Mouse (Mus musculus) right cerebral cortex, adult 18-20 months (tissue): ENCODE measurements around the gene Pycr2.
"Not testable (repeated sequence)": the region's sequence is repeated elsewhere in the genome, so short reads cannot be mapped to it uniquely, and the experiment has no call there.

Source experiments
- DNase-seq: peaks from one replicate; pipeline ENCODE4 v3.0.0; 2022; ENCODE audit warnings: mixed read lengths

The Pycr2 gene

GRCm38 (mm10) chr1:180904039-180904814 lies at the start of gene Pycr2:
Gene Pycr2 (plus strand): TSS chr1:180904293.
- peak; percentile 94 for DNase-seq

DNA sequence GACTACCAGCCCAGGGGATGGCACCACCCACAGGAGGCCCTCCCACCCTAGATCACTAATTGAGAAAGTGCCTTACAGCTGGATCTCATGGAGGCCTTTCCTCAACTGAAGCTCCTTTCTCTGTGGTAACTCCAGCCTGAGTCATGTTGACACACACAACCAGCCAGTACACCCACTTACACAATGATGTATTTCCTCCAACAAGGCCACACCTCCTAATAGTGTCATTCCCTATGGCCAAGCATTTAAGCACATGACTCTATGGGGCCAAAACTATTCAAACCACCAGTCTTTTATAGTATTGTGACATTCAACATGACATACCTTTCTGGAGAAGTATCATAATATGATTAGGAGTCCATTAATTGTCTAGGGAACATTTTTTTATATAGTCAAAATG lies 45.3 kb upstream of the Pycr2 start:
- DNase-seq: no peak

- DNase-seq: no peak
Observed at GRCm38 (mm10) chr1:180860030-180860429, 44.1 kb upstream of the Pycr2 start.

- peak; percentile 16 for DNase-seq
Observed at GRCm38 (mm10) chr1:180863606-180864005, 40.5 kb upstream of the Pycr2 start.

GRCm38 (mm10) chr1:180866001-180866400 lies 38.1 kb upstream of the Pycr2 start:
- no peak for DNase-seq

GRCm38 (mm10) chr1:180870122-180870650 lies 33.9 kb upstream of the Pycr2 start:
- DNase-seq: no peak

- no peak for DNase-seq
Observed at GRCm38 (mm10) chr1:180873861-180874484, 30.1 kb upstream of the Pycr2 start.

GRCm38 (mm10) chr1:180874615-180875014 lies 29.5 kb upstream of the Pycr2 start:
- DNase-seq: no peak

- no peak for DNase-seq
Observed at GRCm38 (mm10) chr1:180875126-180875525, 29.0 kb upstream of the Pycr2 start.

DNA sequence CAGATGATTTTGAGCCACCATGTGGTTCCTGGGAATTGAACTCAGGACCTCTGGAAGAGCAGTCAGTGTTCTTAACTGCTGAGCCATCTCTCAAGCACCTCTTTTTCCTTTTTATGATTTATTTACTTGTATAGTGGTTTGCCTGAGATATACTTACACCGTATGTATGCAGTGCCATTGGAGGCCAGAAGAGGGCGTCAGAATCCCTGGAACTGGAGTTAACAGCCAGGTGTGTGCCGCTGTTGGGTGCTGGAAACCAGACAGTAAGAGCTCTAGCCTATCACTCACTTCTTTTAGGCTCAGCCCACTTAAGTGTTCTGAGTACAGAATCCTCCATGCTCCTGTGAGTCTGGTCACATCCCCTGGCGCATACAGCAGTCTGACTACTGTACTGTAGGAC lies 26.6 kb upstream of the Pycr2 start:
- DNase-seq: no peak

GRCm38 (mm10) chr1:180881768-180882167 lies 22.3 kb upstream of the Pycr2 start:
- DNase-seq: no peak

DNA sequence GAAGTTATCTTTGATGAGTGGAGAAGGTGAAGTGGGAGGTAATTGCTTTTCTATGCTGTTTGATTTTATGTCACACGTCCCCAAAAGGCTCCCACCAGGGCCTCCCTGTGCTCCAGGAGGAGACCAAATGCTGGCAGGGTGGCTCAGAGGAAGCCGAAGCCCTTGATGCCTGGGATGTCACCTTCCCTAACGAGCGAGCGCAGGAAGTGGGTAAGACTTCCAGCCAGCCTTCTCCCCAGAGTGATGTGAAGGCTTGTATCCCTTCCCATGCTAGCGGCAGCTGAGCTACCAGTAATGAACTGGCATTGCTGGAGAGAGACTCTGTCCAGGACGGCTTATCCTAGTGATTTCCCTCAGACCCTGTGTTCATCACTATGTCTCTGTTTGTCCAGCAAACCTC lies 20.4 kb upstream of the Pycr2 start:
- no peak for DNase-seq

GRCm38 (mm10) chr1:180884484-180884883 lies 19.6 kb upstream of the Pycr2 start:
- DNase-seq: no peak

- DNase-seq: no peak
Observed at GRCm38 (mm10) chr1:180888556-180889042, 15.5 kb upstream of the Pycr2 start.

- DNase-seq: no peak
Observed at GRCm38 (mm10) chr1:180889172-180889571, 14.9 kb upstream of the Pycr2 start.

DNA sequence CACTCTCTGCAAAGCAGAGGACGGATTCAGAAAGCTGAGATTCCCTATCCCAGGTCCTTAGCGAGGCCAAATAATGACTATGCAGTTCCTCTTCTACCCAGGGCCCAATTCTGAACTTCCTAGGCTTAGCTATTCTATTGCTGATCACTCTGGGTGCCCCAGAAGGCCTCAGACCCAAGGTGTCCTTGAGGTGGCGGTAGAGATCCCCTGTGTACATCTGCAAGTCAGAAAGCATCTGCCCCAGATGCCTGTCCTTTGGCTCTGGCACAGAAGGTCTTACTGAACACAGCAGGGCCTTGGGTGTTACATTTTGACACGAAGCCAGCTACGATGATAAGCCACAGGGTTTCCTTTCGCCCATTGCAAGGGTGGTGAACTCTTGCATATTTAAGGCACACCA lies 14.3 kb upstream of the Pycr2 start:
- DNase-seq: no peak

DNA sequence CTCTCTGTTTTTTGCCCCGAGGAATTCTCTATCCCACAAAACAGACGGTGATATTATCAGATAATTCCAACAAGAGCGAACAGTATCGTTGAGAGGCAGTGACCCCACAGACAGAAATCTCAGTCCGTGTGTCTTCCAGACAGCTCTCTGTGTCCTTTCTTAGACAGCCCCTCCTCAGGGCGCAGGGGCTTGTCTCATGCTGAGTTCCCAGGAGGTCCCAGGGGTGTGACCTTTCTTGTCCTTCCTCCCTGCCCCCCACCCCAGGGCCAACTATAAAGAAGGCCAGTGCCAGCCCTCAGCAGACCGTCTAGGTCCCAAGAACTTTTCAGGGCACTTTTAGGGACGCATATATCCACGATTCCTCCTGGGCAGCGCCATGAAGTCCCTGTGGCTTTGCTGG lies 11.3 kb upstream of the Pycr2 start, which contains the start of gene Lefty2:
Gene Lefty2, plus strand, starts transcription at position 301 of the 400 bp plus-strand sequence.
- no peak for DNase-seq

DNA sequence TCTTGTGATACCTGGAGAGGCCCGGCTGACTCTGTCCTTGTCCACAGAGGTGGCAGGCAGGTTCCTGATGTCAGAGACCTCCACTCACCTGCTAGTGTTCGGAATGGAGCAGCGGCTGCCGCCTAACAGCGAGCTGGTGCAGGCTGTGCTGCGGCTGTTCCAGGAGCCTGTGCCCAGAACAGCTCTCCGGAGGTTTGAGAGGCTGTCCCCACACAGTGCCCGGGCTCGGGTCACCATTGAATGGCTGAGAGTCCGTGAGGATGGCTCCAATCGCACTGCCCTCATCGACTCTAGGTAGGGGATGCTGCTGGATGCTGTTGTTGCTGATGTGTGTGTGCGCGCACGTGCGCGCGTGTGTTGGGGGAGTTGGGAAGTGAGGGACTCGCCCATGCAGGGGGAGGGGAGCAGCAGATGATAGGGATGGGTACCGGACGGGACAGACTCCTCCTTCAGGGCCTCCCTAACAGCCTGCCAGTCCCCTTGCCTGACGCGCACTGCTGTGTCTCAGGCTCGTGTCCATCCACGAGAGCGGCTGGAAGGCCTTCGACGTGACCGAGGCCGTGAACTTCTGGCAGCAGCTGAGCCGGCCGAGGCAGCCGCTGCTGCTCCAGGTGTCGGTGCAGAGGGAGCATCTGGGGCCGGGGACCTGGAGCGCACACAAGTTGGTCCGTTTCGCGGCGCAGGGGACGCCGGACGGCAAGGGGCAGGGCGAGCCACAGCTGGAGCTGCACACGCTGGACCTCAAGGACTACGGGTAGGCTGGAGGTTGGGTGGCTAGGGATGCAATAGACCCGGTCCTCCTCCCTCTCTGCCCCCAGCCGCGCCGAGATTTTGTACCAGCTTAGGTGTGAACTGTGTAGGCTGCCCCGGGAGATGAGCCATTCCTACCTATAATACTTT lies 9.8 kb upstream of the Pycr2 start:
- not testable (repeated sequence) for DNase-seq

DNA sequence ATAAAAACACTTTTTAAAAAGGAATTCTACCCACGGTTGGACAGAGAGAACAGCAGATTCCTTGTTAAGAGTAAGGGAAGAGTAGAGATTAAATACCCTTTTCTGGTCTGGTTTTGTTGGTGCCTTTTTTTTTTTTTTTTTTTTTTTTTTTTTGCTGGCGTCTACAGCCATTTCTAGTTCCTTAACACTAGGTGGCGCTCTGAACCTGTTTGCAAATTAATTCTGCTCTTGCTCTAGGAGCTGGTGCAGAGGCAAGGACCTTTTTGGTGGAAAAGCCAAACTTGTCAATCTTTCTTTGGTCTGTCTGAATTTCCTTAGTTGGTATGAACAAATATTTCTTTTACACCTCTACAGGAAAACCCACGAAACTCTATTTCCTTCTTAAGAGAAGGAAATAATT lies 3.0 kb upstream of the Pycr2 start:
- DNase-seq: peak; percentile 24

DNA sequence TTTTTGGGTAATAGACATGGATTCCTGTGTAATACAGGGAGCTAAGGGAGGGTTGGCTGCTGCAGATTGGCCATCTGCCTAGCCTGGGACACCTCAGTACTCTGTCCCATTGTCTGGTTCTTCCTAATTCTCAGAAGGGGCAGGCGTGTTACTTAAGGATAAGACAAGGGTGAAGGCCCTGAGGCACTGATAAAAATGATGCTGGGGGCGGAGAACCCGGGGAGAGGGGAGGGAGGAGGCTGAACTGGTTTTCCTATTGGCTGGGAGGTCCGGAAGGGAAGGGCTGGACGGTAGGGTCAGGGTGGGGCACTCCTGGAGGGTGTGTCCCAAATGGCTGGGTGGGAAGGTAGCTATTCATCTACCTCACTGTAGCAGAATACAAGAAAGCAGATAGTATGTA lies 1.2 kb upstream of the Pycr2 start:
- no peak for DNase-seq

DNA sequence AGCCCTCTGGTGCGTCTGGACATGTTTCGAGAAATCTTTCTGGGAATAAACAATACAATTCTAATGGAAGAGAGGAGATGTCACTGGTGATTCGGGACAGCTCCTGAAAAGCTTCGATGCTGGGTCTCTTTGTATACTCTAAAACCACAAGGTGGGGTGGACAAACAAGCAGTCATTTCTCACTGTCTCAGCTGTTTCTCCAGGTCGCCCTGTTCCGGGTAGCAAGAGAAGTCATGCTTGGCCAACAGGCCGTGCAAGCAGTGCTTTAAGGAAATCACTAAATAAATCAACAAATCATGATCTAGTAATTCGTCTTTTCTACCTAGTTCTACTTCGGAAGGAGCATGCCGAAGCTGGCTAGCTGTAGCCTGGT lies 441 bp upstream of the Pycr2 start:
- no peak for DNase-seq

DNA sequence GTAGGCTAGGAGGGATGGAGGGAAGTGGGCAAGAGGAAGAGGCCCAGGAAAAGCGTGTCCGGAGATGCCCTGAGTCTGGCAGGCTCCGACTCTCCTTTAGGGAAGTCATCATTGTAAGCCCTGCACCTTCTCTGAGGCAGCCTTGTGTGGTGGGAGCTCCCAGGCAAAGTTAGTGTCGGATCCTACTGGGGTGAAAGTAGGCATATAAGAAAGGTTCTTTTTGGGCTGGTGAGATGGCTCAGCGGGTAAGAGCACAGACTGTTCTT lies 655 bp downstream of the Pycr2 start:
- no peak for DNase-seq

- no peak for DNase-seq
Observed at GRCm38 (mm10) chr1:180905307-180905706, 1.2 kb downstream of the Pycr2 start.
